Mouse (Mus musculus): Measurements from ENCODE around the gene Rhbdf1. TPM values are rescaled to one million over a fixed set of nuclear protein-coding genes. Genes with fewer than 3 reads are reported as not detected.

Rhbdf1 gene
- total RNA-seq, 4 experiments from 2014 or later: 20.4 to 26.8 (median 23.0) TPM

DNA sequence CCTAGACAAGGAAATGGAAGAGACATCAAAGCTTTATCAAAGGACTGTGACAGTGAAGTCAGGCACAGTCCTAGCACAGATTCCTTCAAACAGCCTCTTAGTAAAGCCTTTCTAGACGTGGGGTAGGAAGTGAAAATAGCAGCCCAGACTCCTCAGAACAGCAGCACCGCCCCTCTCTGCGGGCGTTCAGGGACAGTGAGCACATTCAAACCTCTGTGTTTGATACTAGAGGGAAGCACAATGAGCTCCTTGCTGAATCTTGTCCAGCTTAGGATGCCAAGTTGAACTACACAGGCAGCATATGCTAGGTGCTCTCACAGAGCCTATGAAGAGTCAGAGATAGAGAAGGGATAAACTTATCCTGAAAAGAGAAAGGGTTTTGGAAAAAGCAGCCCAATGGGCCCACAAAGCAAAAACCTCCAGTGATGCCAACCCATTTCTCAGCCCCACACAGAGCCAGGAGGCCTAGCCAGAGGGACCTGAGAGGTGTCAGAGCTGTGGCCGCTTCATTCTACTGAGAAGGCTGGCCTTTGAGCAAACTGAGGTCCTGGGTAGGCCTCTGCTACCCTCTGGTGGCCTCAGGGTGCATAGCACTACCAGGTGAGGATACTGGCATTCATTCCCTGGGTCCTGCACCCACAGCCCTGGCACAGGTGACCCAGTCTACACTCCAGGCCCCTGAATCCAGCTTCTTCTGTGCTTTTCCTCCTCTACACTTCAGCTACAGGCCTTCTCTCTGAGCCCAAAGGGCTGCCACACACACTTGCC is 16.2 kb upstream of the Rhbdf1 start:
- peak; percentile 67 for DNase-seq (ENCODE audit: low spot score)

DNA sequence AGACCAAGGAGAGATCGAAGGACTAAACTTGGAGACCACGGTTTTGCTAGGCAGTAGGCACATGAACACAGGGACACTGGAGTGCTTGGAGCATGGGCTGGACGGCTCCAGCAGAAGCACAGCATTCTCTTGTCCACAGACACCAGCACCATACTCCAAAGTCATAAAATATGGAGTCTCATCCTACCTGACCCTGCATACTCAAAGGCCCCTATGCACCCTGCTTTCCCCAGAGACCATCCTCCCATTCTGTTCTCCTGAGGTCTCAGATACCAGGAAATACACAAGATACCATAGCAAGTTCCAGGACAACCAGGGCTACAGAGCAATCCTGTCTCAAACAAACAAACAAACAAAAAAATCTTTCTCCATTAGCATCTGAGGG is 15.3 kb upstream of the Rhbdf1 start:
- DNase-seq (ENCODE audit: low spot score): no peak

DNA sequence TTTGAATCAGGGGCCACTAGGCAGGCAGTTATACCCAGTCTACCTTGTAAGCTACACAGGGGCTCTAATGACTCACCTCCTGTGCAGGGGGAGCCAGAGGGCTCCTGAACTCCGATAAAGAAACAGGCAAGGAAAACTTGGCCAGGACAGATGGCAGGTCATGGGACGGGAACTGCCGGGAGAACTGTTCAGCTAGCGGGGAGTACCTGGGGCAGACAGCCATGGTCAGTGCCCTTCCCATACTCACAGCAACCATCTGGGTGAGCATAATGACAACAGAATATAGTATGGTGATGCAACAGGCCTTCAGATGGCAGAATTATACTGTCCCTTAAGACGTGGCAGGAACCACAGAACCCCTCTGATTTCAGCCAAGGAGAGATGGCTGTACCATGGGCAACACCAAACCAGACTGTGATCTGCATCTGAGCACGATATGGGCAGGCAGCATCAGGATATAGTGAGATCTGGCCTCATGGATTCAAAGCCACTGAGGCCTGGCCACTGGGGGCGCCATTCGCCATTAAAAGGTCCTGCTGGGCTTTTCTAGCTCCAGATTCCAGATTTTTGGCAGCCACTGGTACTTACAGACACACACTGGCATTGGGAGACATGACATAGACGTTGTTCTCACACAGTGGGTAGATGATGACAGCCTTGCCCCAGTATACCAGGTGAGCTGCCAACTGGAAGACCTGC is 14.8 kb upstream of the Rhbdf1 start:
- DNase-seq (ENCODE audit: low spot score): no peak

DNA sequence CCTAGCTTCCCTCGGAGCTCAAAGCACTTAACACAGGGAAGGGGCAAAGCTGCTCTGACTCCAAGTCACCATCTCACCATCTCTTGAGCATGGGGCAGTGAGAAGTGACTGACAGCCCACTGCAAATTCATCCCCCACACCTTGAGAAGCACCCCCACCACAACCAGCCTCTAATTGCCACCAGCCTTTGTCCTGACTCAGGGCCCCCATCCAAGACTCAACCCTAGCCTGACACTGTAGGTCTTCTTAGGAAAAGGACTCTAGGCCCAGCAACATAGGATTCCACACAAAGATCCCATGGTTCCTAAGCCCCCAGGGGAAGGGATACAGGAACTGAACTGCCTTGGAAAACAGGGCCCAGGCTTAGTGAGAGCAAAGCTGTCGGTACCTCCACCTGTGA is 14.0 kb upstream of the Rhbdf1 start:
- DNase-seq (ENCODE audit: low spot score): no peak

DNA sequence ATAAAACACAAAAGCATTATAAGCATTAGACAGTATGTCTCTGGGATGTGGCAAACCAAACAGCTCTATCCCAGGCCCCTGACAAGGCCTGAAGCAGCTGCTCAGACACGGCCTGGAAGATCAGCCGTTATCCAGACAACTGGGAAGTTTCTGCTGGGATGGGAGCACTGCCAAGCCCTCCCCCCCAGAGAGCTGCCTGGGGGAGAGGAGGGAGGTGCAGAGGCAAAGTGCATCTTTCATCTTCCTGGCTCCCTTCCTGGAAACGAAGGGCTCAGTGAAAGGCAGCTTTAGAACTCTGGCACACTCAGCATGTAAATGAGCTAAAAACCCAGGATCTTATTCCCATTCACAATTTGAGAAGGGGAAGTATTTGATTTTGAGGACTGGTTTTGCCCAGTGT is 13.5 kb upstream of the Rhbdf1 start:
- peak; percentile 68 for DNase-seq (ENCODE audit: low spot score)

DNA sequence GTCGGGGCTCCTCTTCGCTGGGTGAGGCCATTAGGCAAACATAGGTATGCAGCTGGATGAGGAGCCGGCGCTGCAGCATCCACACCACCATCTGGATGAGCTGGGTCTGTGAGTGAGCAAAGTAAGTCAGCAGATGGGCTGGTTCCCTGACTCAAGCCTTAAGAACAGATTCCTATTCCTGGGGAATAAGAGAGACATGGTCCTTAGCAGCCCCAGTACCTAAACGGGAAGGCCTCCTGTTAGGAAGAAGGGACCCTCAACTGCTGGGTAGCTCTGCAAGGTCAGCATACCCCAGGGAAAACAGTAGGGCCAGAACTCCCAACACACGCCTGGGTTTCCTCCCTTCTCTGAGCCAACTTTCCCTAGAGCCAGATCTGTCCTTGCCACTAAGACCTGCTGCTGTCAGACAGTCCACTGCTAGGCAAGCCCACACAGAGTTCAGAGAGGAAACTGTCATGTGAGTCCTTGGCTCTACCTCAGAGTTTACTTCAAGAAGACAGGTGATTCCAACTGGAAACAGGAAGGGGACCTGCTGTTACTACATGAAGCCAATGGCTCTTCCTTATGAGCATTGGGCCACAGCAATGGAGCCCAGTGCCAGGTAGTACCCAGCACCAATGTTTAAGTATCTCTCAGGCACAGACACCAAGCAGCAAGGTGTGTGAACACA is 12.9 kb upstream of the Rhbdf1 start:
- DNase-seq (ENCODE audit: low spot score): no peak

DNA sequence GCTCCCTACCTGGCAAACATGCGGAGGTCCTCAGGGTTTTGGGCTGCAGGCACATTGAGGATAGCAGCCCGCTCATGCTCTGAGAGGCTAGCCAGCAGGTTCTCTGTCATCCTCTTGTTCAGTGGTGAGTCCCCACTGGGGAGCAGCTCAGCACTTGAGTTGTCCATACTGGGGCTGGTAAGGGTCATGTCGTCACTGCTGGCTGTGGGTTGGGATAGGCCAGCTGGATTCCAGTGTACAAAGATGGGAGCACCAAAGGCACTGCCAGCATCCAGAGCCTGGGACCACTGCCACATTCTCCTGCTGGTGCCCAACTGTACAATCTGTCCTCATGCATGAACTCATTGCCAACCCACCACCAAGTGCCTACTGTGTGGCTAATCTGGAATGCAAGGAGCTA is 11.8 kb upstream of the Rhbdf1 start:
- DNase-seq (ENCODE audit: low spot score): no peak

DNA sequence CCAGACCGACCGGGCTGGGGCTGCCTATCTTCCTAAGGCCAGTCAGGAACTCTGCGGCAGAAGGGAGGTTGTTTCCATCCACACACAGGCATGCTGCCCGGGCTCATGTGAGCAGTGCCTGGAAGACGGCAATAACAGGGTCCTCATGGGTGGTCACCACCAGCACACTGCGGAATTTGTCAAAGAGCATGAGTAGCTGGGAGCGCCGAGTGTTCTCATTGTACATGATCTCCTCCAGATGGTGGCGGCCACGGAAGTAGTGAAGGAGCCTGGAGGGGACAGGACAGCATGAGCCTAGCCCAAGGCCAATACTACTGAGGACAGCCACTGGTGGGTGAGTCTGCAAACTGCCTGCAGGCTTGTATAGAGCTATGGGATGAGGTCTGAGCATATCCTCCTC is 10.7 kb upstream of the Rhbdf1 start:
- no peak for DNase-seq (ENCODE audit: low spot score)

DNA sequence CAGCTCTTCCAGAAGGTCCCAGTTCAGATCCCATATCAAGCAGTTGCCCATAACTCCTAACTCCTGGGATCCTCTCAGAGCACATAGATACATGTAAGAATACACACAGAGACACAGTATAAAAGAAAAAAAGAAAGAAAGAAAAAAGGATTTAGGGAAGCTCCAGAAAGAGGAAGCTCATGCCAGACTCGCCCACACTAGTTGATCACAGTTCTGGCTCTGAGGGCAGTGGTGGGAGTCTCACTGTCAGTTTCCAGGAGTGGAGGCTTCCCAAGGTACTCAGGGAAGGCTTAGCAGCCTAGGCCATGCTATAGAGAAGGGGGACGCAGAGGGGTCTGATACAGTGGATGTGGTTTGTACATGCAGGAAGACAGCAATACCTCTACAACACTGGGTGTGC is 9.0 kb upstream of the Rhbdf1 start:
- no peak for DNase-seq (ENCODE audit: low spot score)

DNA sequence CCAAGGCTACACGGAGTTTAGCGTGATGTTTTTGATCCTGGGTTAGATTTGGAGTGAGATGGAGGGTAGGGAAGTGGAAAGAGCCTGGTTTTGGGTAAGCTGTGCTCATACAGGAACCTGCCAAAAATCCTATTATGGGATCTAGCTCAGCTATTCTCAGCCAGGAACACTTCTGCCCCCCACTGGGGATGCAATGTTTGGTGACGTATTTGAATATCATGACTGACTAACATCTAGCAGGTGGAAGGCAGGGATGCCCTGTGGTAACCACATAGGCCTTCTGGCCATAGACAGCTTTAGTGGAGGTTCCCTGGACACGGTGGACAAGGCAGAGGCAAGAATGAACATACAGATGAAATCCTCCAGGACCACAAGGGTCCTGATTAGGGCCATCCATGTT is 8.1 kb upstream of the Rhbdf1 start:
- DNase-seq (ENCODE audit: low spot score): no peak

DNA sequence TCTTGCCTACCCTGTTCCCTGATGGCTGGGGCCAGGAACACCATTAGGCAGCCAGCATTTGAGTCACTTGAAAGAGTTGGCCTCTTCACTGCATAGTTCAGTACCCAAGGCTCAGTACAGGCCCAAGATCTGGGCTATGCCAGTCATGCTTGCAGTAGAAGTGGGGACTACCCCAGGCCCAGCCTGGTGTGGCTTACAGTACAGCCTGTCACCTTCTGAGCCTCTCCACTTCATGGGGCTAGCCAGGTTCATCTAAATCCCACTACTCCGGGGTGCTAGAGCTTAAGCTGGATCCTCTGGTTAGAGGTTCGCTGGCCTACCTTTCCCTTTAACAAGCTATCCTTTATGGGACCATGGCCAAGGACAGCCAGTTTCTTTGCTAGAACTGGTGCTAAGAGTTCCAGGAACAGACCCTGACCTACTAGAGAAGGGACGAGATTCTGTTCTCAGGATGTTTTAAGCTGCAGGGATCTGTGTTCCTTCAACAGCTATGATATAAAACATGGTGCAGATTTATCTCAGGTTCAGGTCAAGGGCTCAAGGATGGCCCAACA is 6.3 kb upstream of the Rhbdf1 start:
- no peak for DNase-seq (ENCODE audit: low spot score)

DNA sequence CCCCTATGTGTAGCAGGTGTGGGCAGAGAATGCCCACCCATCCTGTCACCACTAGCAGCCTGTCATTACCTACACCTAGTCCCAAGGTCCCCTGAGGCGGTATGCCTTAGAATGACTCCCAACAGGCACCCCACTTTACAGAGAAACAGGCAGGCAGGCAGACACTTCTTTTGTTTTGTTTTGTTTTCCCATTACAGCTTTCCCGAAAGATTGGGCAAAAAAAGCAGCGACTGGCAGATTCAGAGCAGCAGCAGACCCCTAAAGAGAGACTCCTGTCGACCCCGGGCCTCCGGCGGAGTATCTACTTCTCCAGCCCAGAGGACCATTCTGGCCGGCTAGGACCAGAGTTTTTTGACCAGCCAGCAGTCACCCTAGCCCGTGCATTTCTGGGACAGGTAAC is 5.5 kb upstream of the Rhbdf1 start:
- no peak for DNase-seq (ENCODE audit: low spot score)

DNA sequence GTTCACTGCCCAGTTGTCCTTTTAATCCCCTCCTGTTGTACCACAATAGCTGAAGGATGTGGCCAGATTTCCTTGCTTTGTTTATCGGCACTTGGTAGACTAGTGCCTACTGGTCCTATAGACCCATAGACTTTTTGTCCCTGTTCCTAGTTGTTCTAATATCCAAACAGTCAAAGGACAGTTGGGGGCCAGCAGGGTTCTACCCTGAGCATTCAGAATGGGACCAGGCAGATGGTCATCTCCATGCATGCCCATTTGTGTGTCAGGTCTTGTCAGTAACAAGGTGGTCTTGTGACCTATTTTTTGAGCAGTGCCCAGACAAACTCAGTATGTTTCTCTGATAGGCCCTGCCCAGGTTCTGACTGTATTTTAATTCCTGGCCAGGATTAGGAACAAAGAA is 4.9 kb upstream of the Rhbdf1 start:
- no peak for DNase-seq (ENCODE audit: low spot score)

DNA sequence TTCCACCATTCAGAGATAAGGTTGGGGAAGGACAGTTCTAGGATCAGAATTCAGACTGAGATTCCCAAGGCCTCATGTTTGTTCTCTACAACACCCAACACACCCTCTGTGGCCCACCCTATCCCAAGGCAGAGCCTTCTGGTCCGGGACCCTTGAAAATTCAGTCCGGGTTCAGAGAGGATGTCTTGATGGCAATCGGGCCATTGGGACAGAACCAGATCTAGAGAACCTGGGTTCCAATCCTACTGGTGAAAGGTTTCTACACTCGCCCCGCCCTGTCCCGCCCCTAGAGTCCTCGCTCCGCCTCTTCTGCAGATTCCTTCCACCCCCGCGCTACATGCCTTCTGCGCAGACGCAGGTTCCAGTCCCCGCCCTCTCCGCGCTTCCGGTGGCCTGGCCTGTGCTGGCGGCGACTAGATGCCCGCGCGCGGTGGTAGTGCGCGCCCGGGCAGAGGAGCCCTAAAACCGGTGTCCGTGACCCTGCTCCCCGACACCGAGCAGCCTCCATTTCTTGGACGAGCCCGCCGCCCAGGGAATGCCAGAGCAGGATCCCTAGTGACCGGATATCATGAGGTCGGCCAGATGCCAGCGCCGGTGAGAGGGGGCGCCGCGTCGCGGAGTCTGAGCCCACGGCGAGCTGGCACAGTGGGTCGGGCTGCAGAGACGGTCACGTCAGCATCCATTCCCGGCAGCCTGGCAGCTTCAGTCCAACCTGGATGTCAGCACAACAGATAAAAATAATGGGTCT is 4.2 kb upstream of the Rhbdf1 start, which contains the start of gene Mpg:
TSS of gene Mpg (plus strand) at position 382 of the 748 bp plus-strand sequence.
- DNase-seq (ENCODE audit: low spot score): peak; percentile 88

DNA sequence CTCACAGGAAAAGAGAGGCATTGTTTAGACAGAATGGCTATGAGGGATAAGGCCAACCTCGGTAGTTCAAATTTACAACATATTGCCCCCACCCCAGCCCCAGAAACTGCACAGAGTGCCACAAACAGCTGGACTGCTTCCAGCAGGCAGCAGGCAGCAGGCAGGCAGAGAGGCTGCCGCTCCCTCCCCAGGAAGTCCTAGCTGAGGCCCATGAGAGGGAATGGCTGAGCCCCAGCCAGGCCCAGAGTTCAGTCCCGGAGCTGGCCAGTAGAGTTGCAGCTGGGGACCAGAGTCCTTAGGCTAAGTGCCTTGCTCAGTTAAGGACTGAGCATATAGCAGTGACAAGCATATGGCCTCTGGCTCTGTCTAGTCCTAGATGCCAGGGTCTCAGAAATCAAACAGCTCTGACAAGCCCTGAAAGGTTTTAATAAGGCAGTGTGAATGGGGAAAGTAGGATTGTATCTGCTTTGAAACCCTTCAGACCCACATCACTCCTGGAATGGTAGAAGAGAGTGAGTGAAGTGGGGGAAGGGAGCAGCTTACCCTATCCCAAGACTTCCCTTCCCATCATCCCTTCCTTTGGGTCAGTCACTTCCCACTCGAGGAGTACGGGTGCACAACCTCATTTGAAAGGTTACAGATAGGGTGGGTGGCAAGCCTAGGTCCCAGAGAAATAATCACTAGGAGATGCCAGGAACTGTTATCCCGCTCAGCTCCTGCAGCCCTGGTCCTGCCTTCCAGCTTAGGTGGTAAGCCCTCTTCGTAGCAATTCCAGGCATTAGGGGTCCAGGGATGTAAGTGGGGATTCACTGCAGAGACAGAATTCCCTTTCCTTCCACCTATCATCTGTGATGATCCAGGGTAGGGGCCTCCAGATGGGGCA is 3.4 kb upstream of the Rhbdf1 start:
- no peak for DNase-seq (ENCODE audit: low spot score)

DNA sequence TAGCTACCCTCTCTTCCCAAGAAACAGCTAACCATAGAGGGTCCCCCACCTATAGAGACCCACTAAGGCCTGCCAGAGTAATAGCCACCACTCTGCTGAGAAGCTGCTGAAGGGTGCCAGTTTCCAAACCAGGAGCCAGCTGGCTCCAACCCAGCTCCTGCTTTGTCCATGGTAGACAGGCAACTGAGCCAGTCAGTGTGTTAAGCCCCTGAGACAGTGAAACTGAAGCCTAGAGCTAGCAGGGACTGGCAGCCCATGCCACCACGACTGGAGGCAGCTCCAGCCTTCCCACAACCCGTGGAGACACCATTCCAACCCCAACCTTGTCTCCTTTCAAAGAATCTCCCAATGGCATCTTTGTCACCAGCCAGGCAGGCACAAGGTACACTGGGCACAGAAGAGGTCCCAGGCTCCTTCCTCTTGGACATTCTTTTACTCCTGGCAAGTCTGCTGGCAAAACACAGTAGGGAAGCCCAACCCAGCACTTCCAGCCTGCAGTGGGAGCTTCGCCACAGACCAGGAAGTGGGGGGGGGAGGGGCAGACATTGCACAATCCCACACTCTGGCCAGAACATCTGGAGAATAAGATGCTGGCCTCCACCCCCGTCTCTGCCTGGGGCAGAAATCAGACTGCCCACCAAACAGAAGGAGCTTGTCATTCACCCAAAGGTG is 2.5 kb upstream of the Rhbdf1 start:
- DNase-seq (ENCODE audit: low spot score): peak; percentile 90

DNA sequence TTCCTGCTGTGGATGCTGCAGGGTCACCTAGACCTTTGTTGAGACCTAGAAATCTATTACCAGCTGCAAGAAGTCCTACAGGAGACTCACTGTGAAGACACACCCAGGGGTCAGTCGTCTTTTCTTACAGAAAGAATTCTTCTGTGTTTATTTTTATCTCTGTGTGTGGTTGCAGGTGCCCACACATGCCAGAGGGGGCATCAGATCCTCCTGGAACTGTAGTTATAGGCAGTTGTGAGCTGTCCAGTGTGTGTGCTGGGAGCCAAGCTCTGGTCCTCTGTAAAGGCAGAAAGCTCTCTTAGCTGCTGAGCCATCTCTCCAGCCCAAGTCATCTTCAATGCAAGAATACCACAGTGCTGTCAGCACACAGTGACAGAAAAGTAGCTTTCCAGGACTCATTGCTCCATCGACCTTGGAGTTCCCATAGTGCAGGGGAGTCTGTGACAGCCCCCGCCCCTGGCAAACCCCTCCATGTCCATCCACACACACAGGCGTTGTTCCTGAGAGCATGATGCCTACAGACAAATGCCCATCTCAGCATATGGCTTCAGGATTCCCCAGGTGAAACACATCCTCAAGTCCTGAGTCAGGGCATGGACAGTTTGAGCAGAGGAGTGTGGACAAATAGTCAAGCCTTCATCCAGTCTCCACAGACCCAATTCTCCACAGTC is 1.3 kb upstream of the Rhbdf1 start:
- DNase-seq (ENCODE audit: low spot score): no peak

DNA sequence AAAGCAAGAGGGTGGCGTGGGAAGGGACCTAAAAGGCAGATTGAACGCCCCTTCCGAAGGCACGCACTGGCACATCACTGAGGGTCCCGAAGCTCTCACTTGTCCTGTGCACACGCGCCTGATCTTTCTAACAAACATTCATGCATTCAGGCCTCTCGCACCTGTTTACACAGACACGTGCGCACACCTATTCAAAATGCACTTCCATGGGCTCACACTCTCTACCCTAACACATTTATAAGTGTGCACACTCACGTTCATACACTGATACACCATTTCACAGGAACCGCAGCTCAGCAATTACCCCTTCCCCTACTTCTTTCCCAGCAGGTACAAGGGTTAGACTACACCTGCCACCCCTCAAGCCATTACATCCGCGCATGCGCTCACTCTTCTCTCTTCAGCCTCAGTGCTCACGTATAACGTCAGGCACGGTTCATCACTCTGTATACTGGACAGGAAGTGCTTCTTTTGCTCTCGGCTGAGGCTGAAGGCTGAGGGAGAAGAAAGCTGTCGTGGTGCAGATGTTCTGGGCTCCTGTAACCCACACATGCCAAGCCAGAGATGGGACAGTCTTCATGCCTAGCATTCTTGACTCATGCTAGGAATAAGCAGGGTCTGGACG is 582 bp upstream of the Rhbdf1 start:
- DNase-seq (ENCODE audit: low spot score): no peak

Measured in heart, adult 8-10 months (tissue).